Mouse (Mus musculus) heart, embryonic 12.5 days (tissue): ENCODE measurements around the gene Opcml. TPM values are rescaled to one million over a fixed set of nuclear protein-coding genes. Genes with fewer than 3 reads are reported as not detected.

Experiments used
- ATAC-seq: fragments of 200-750 bp; cut with Nextera tagmentation; 2 replicates; pipeline ENCODE4 v1.8.0; 2017; ENCODE audit warnings: moderate TSS enrichment, moderate library complexity; ENCODE audit not compliant: insufficient number of reproducible peaks, low FRiP score
- H3K27ac ChIP-seq: fragments of 300-500 bp; sonication (generic); 2 replicates; pipeline ENCODE4 v1.5.1; 2016; ENCODE audit warnings: mild to moderate bottlenecking, moderate library complexity; ENCODE audit not compliant: poor library complexity, severe bottlenecking
- H3K27me3 ChIP-seq: fragments of 300-500 bp; sonication (generic); replicated peaks from 2 replicates; pipeline ENCODE4 v1.6.1; 2016; ENCODE audit warnings: mild to moderate bottlenecking, moderate library complexity
- H3K36me3 ChIP-seq: fragments of 300-500 bp; sonication (generic); 2 replicates; pipeline ENCODE4 v1.6.1; 2016; ENCODE audit warnings: mild to moderate bottlenecking, moderate library complexity
- H3K4me1 ChIP-seq: fragments of 300-500 bp; sonication (generic); replicated peaks from 2 replicates; pipeline ENCODE4 v1.6.1; 2016; ENCODE audit warnings: mild to moderate bottlenecking
- H3K4me2 ChIP-seq: fragments of 300-500 bp; sonication (generic); 2 replicates; pipeline ENCODE4 v1.6.1; 2016; ENCODE audit warnings: mild to moderate bottlenecking, moderate library complexity
- H3K4me3 ChIP-seq: fragments of 300-500 bp; sonication (generic); 2 replicates; pipeline ENCODE4 v1.5.1; 2016; ENCODE audit warnings: mild to moderate bottlenecking
- H3K9ac ChIP-seq: fragments of 300-500 bp; sonication (generic); 2 replicates; pipeline ENCODE4 v1.6.1; 2016; ENCODE audit warnings: mild to moderate bottlenecking, moderate library complexity
- H3K9me3 ChIP-seq: fragments of 300-500 bp; sonication (generic); replicated peaks from 2 replicates; pipeline ENCODE4 v1.6.1; 2016; ENCODE audit warnings: mild to moderate bottlenecking, moderate library complexity
- WGBS: fragments of 180-500 bp; shearing (Covaris S2); methylation state at CpG from one replicate; pipeline ENCODE4 v1.1.7; 2016; 5-methylcytosine and 5-hydroxymethylcytosine counted together
- polyA plus RNA-seq: library from polyadenylated mRNA; unstranded; fragments of >200 nt; fragmentation: Nextera tagmentation; extraction: Ambion mirVana; gene quantifications from 2 replicates; pipeline ENCODE4 v1.2.1, GENCODE M21; 2016

Gene Opcml
- polyA plus RNA-seq, 1 experiment from 2014 or later: 1.4 TPM

DNA sequence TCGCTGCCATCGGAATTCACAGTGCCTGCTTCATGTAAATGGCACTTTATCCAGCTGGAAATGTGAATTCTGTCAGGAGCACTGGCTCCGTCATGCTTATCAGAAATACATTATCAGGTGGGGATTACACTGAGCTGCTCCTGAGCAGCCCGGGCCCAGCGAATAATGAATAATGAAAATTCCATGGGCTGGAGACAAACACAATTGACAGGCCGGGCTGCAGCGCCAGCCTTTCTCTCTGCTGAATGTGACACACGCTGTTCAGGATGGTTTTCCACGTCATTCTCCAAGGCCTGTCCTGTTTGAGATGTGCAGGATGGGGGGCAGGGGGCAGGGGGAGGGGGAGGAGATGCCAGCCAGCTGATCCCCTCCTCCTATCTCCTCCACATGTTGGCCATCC is 757.6 kb downstream of the Opcml start:
- Histone ChIP-seq H3K9me3 (no peaks in the 10 kb centered on the region), H3K9ac (no peak overlapping the region), H3K36me3 (no peaks in the 10 kb centered on the region), H3K4me3 (no peak overlapping the region), H3K27ac (no peak overlapping the region), H3K27me3 (no peaks in the 10 kb centered on the region), H3K4me2 (peak overlapping the region; percentile 48), H3K4me1 (peaks cover 9% of the 10 kb centered on the region; the same call in 1 of the 2 replicates)
- 17% methylated on average over 9 of the region's 9 CpGs for WGBS
- ATAC-seq: no peak; the same call in 1 of the 2 replicates

DNA sequence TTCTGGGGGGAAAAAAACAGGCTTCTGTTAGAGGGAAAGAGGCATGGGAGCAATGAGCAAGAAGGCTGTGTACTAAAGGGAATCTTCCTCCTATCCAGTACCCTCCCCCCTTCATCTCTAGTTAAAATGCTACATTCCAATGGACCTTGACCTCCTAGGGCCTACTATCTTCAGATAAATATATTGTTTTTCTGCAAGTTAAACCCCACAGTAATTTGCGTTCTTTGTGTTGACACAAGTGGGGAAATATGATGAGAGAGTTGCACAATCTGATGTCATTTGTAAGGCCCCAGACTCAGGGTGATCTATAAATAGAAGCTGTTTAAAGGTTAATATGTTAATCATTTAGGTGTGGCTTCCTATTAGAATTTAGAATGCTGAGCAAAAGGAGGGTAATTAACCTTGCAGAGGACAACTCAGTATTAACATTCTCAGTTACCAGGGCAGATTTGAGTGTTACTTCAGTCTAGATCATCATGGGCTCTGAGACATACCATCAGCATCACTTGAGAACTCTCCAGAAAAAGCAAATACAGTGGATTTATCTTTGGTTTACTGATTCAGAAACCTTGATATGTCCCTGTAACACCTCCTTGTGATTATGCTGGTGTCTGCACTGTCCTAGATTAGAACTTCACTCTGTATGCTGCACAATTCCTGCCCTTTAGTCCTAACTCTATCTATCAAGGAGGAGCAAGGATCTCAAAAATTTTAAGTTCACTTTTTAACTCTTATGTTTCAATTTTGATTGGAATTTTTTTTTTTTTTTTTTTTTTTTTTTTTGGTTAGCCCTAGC is 762.0 kb downstream of the Opcml start:
- no peak overlapping the region for H3K9ac ChIP-seq
- no peak overlapping the region for H3K4me2 ChIP-seq
- ATAC-seq: no peak
- H3K9me3 ChIP-seq: no peaks in the 10 kb centered on the region
- H3K4me1 ChIP-seq: peaks cover 9% of the 10 kb centered on the region; the same call in 1 of the 2 replicates
- no peak overlapping the region for H3K27ac ChIP-seq
- WGBS: 42% methylated on average over 1 of the region's 1 CpGs
- H3K4me3 ChIP-seq: no peak overlapping the region
- no peaks in the 10 kb centered on the region for H3K27me3 ChIP-seq
- H3K36me3 ChIP-seq: no peaks in the 10 kb centered on the region

DNA sequence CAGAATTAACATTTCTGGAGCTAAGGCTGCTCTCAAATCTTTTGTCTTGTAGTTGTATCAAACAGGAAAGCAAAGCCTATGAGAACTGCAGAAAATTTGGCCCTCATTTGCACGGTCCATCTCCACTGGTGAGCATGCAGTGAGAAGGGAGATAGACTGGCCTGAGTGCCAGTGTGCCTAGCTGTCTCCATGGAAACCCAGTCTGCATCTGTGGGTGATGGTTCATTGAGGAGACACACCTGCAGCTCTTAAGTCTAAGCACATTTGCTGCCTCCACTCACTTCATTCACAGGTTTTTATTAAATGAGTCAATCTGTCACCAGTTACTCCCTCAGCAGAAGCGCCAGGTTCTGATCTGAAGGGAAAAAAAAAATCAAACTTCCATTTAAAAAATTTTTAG is 768.1 kb downstream of the Opcml start:
- Histone ChIP-seq H3K27me3 (no peaks in the 10 kb centered on the region), H3K9ac (no peak overlapping the region), H3K27ac (no peak overlapping the region), H3K4me3 (no peak overlapping the region), H3K36me3 (no peaks in the 10 kb centered on the region), H3K9me3 (no peaks in the 10 kb centered on the region), H3K4me2 (no peak overlapping the region), H3K4me1 (no peaks in the 10 kb centered on the region; the same call in 1 of the 2 replicates)
- 91% methylated on average over 2 of the region's 2 CpGs for WGBS
- ATAC-seq: no peak

DNA sequence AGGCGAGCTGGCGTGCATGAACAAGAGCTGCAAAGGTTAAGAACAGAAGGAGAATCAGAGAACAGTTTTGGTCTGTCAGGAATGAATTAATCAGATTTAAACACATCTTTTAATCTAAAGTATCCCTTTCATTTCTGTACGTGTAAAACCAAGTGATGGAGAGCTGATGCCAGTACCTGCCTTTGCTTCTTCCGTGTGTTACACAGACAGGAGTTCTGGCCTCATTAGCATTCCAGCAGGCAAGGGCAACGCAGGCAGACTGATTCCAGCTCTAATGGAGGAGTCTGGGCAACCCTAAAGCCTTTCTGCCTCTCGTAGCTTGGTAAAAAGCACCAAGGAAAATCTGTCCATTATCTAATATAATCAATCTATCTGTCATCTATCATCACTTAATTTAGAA is 771.2 kb downstream of the Opcml start:
- Histone ChIP-seq H3K27ac (no peak overlapping the region), H3K27me3 (no peaks in the 10 kb centered on the region), H3K9ac (no peak overlapping the region), H3K4me1 (no peaks in the 10 kb centered on the region; the same call in 1 of the 2 replicates), H3K9me3 (no peaks in the 10 kb centered on the region), H3K4me2 (no peak overlapping the region), H3K36me3 (no peaks in the 10 kb centered on the region), H3K4me3 (no peak overlapping the region)
- no peak for ATAC-seq
- WGBS: 66% methylated on average over 6 of the region's 6 CpGs

DNA sequence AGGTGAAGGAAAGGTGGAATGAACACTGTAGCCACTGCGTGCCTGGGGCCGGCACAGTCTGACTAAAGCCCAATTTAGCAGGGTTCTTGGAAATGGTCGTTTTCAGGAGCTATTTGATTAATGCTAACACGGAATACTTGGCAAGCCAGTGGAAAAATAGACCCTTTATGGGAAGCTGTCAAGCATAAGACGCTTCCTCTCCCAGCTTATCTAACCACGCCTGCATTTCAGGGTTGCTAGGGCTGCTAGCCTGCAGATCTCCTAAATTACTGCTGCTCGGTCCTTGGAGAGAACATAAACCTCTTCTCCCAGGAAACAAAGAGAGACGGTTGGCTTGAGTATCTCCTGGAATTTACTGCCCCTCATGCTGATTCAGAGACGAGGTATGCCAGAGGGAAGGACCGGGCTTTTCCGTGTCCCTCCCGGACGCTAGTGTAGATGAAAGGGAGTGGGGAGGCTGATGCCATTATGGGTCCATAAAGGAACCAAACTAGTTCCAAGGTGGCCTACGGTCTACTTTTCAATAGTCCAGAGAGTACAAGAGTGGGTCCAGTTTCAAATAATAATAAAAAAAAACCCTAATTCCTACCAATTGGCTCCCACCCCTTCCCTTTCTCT is 772.6 kb downstream of the Opcml start:
- H3K9ac ChIP-seq: no peak overlapping the region
- H3K4me3 ChIP-seq: no peak overlapping the region
- no peak for ATAC-seq
- H3K9me3 ChIP-seq: no peaks in the 10 kb centered on the region
- no peaks in the 10 kb centered on the region; the same call in 1 of the 2 replicates for H3K4me1 ChIP-seq
- no peaks in the 10 kb centered on the region for H3K27me3 ChIP-seq
- no peak overlapping the region for H3K4me2 ChIP-seq
- no peak overlapping the region for H3K27ac ChIP-seq
- 39% methylated on average over 14 of the region's 14 CpGs for WGBS
- H3K36me3 ChIP-seq: no peaks in the 10 kb centered on the region

DNA sequence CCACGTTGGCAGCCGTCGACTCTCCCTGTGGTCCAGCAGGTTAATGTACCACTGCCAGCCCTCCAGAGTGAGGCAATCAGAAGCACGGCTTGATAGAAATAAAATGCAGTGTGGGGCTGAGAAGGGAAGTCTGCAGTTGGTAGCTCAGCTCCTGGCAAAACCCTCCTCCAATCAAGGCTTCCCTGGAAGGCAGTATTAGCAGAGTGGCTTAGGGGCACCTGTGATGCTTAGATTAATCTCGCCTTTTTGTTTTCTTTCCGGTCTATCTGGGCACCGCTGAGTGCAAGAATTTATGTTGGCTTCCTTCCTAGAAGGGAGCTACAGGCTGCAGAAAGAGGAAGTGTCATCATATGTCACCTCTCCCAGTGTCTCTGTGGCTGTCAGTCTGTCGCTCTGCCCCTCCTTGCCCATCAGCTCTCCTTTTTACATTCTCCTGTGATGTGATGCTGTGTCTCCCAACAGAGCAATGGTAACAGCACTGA is 778.5 kb downstream of the Opcml start:
- ATAC-seq: peak; percentile 53; the same call in 1 of the 2 replicates
- H3K4me2 ChIP-seq: peak overlapping the region; percentile 46
- H3K4me3 ChIP-seq: no peak overlapping the region
- H3K4me1 ChIP-seq: peaks cover 22% of the 10 kb centered on the region
- 0 out of 2 replicates have a peak overlapping the region, but pooled peaks have one; percentile 16 for H3K27ac ChIP-seq
- H3K27me3 ChIP-seq: no peaks in the 10 kb centered on the region
- H3K36me3 ChIP-seq: no peaks in the 10 kb centered on the region
- no peaks in the 10 kb centered on the region for H3K9me3 ChIP-seq
- H3K9ac ChIP-seq: no peak overlapping the region
- 13% methylated on average over 8 of the region's 8 CpGs for WGBS

DNA sequence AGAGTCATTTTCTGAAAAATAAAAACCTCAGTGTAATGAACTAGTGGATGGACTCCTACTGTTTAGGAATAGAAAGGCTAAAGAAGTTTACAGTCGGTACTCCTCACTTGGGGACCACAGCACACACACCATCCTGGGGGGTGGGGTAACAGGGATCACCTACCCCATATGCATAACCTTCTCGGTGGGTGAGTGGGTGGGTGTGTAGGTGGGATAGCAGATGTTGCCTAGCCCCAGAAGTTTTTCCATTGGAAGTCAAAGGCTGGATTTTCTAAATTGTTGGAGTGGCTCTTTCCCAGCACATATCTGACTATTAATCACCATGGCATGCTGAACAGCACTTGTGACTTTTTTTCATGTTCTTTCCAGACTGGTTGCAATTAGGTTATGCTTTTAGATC is 779.2 kb downstream of the Opcml start:
- Histone ChIP-seq H3K4me3 (no peak overlapping the region), H3K4me2 (no peak overlapping the region), H3K4me1 (peaks cover 22% of the 10 kb centered on the region), H3K36me3 (no peaks in the 10 kb centered on the region), H3K27ac (no peak overlapping the region), H3K9ac (no peak overlapping the region), H3K9me3 (no peaks in the 10 kb centered on the region), H3K27me3 (no peaks in the 10 kb centered on the region)
- no peak for ATAC-seq
- WGBS: 33% methylated on average over 2 of the region's 2 CpGs

DNA sequence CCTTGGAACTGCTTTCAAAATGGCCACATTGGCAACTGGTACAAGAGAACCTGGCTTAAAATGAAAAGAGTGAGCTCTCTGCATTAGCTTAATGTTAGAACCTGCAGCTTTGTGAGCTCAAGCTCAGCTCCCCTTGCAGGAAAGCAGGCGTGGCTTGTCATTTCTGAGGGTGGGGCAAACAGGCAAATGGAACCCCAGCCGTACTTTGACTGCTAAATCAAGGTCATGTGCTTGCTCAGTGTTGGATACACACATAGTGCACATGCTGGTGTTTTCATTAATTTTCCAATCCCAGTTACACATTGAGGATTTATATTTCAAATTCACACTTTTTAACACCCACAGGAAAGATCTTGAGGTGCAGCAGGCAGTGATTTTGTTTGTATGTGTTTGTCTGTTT is 781.1 kb downstream of the Opcml start:
- WGBS: 69% methylated on average over 2 of the region's 2 CpGs
- Histone ChIP-seq H3K27me3 (no peaks in the 10 kb centered on the region), H3K4me2 (no peak overlapping the region), H3K4me3 (no peak overlapping the region), H3K36me3 (no peaks in the 10 kb centered on the region), H3K9ac (no peak overlapping the region), H3K4me1 (peaks cover 22% of the 10 kb centered on the region), H3K9me3 (no peaks in the 10 kb centered on the region), H3K27ac (no peak overlapping the region)
- no peak for ATAC-seq

DNA sequence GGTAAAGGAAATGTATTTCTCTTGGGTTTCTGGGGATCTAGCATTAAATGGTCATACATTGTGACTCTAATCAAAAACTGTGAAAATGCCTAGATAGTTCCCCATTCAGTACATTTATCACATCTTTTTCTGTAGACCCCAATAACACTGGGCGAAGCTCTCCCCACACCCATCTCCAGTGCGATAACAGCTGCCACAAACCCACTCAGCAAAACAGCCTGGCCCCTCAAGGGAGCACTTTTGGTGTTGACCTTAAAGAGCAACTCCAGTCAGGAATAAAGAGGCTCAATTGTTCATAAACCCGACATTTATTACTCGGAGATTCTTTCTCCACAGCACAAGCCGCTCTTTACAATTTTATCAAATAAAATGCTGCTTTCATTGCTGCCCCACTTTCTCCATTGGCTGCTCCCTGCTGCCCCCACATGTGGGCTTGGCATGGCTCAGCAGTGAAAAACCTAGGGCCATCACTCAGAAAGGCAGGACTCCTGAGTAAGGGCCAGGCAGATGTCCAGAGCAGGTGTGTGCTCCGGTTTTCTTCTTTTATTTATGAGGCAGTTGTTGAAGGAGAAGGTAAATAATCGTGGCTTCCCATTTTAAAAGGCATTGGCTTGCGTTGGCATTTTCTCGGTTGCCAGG is 781.7 kb downstream of the Opcml start:
- 74% methylated on average over 9 of the region's 9 CpGs for WGBS
- Histone ChIP-seq H3K27ac (no peak overlapping the region), H3K9ac (no peak overlapping the region), H3K4me3 (no peak overlapping the region), H3K27me3 (no peaks in the 10 kb centered on the region), H3K4me2 (no peak overlapping the region), H3K4me1 (peaks cover 22% of the 10 kb centered on the region), H3K36me3 (no peaks in the 10 kb centered on the region), H3K9me3 (no peaks in the 10 kb centered on the region)
- no peak for ATAC-seq

DNA sequence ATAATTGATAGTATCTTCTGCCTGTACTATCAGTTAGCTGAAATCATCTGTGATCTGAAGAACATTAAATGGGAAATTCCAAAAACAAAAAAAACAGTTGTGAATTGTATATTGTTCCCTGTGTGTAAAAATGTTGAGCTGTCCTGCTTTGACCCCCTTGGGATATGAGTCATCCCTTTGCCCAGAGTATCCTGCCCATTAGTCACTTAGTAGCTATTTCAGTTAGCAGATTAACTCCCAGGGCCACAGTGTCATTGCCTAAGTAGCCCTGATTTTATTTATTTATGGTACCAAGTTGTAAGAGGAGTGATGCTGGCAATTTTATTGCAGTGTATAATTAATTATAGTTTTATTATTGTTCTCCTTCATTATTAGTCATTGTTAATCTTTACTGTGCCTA is 788.2 kb downstream of the Opcml start:
- Histone ChIP-seq H3K4me2 (no peak overlapping the region), H3K4me1 (no peaks in the 10 kb centered on the region), H3K36me3 (no peaks in the 10 kb centered on the region), H3K9ac (no peak overlapping the region), H3K4me3 (no peak overlapping the region), H3K27me3 (no peaks in the 10 kb centered on the region), H3K9me3 (no peaks in the 10 kb centered on the region), H3K27ac (no peak overlapping the region)
- no peak for ATAC-seq

DNA sequence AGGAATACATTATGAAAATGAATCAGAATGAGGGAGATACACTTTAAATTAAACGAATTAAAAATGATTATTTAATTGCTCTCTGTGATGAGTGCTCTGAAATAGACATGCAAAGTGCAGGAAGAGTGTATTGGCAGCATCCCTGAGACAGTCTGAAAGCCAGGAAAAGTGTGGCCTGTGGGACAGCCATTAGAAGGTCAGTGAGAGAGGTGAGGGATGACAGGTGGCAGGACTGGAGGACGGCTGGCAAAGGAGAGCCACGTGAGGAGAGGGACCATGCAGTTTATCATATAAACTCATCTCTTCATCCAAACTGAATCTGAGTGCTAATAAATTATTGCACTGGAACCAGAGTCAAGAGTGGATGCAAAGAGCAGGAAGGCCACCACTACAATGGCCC is 796.7 kb downstream of the Opcml start:
- no peak for ATAC-seq
- WGBS: 56% methylated on average over 3 of the region's 3 CpGs
- Histone ChIP-seq H3K4me1 (no peaks in the 10 kb centered on the region), H3K9ac (no peak overlapping the region), H3K4me2 (no peak overlapping the region), H3K36me3 (no peaks in the 10 kb centered on the region), H3K27ac (no peak overlapping the region), H3K27me3 (no peaks in the 10 kb centered on the region), H3K9me3 (no peaks in the 10 kb centered on the region), H3K4me3 (no peak overlapping the region)
